Mouse (Mus musculus): ENCODE measurements at regions not wholly inside any gene's neighbourhood (a gene's known extent, or its start where the extent isn't known, plus 50 kb on each side); places are given as distances from the start of the nearest gene placed in this dataset.
A peak's percentile ranks its signal among the peaks of the same experiment; 100 is the strongest.

DNA sequence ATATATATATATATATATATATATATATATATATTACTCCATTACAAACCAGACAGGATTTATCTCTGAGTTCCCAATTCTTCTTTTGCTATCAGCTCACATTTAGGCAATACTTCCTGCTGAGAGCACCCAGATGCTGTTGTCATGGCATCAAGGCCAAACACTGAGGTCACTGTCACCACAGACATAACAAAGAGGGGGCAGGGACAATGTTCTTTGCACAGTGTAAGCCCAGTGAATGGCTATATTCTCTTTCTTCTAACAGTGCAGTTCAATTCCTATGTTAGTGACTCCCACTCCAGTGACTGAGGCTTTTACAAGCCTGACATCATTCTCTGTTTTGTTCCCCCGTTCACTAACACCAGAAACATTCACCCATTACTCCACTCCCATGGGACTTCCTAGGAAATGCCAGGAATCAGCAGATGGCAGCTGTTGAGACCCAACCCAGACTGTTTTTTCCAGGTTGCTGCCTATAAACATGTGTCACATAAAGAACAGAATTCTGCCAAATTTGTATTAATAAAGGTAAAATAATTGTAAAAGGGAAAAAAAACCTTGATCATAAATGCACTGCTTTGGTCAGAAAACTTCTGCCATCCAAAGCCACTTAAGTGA lies 289.5 kb downstream of the Slc22a22 start:
- Histone ChIP-seq H3K4me1 (no peaks in the 10 kb centered on the region), H3K4me2 (no peak overlapping the region), H3K9me3 (replicated peaks) (no peaks in the 10 kb centered on the region), H3K36me3 (no peaks in the 10 kb centered on the region), H3K9ac (no peak overlapping the region), H3K27ac (no peak overlapping the region), H3K4me3 (replicated peaks) (no peak overlapping the region), H3K27me3 (no peaks in the 10 kb centered on the region)
- ATAC-seq (replicated peaks; ENCODE audit: low FRiP score) = no peak
- WGBS = 31% methylated on average over 1 of the region's 1 CpGs

DNA sequence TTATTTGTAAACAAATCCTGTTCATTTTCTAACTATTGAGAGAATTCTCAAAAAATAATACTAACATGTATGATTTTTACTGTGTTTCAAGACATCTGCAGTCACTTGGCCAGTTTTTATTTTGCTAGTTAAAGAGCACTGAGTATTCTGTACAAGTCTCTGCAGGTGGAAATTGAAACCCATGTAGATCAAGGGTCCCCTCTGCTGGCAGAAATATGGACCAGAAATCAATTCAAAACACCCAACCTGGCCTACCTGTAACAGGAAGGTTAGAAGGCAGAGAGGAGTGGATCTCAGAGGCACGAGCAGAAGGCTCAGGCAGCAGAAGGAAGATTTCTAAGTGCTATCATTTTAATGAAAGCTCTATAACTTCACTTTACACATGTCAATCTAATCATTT lies 298.3 kb downstream of the Slc22a22 start:
- no peaks in the 10 kb centered on the region for H3K27me3 ChIP-seq
- no peak overlapping the region for H3K4me3 ChIP-seq (replicated peaks)
- H3K4me2 ChIP-seq = no peak overlapping the region
- ATAC-seq (replicated peaks; ENCODE audit: low FRiP score) = no peak
- H3K9me3 ChIP-seq (replicated peaks) = no peaks in the 10 kb centered on the region
- H3K27ac ChIP-seq = no peak overlapping the region
- no peaks in the 10 kb centered on the region for H3K4me1 ChIP-seq
- H3K9ac ChIP-seq = no peak overlapping the region
- 62% methylated on average over 1 of the region's 1 CpGs for WGBS
- no peaks in the 10 kb centered on the region for H3K36me3 ChIP-seq

DNA sequence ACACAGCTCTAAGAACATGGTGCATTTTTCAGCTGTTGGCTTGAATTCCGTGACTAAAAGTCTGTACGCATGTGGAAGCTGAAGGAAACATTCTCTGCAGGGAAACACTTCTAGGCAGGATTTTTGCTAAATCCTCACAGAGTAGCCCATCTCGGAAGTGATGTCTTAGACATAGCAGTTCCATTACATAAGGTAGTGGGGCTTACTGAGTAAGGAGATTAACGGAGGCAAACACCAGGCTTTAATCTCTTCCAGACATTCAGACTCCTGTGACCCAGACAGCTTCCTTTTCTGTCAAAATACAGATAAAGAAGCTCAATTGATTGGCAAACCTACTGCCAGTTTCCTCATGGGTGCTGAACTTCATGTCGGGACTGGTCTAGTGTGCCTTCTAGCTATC lies 304.7 kb downstream of the Slc22a22 start:
- H3K27me3 ChIP-seq = no peaks in the 10 kb centered on the region
- no peak overlapping the region for H3K4me2 ChIP-seq
- H3K4me1 ChIP-seq = no peaks in the 10 kb centered on the region
- H3K36me3 ChIP-seq = no peaks in the 10 kb centered on the region
- H3K4me3 ChIP-seq (replicated peaks) = no peak overlapping the region
- no peaks in the 10 kb centered on the region for H3K9me3 ChIP-seq (replicated peaks)
- no peak overlapping the region for H3K27ac ChIP-seq
- no peak overlapping the region for H3K9ac ChIP-seq
- WGBS = 59% methylated on average over 5 of the region's 5 CpGs
- ATAC-seq (replicated peaks; ENCODE audit: low FRiP score) = no peak

DNA sequence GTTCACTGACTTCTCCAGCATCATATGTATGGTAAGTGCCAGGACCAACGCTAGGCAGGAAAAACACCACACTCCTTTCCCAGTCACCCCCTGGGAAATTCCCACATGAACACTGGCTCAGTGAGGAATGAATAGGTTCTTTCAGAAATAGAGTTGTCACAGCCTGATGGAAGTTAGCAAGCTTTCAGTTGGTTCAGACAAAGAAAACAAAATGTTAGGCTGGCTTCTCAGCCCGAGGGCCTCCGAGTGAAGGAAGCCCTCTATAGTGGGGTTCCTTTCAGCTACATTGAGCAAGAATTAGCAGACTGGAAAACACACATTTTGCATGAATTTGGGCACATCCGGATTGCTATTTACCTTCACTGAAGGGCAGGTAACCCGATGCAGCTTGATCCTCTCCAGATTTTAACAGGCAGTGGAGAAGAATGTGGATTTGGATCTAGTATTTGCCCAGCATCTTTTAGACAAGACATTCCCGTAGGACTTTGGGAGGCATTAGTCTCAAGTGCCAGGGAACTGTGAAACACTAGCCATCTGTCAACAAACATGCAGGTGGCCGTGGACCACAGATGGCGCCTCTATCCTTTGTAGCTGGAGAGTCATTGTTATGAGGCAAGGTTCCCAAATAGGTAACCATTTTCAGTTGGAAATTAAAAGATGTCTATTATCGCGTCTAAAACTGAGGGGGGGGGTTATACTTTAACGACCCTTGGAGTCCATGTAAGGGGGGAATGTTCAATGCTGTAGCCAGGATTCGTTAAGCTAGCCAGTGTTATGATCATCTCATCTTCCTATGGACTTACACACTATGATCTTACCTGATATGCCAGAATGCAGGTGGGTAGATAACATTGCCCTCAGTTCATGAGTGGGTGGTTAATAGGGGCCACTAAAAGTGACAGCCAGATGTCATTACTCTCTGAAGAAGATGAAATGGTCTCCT lies 314.8 kb downstream of the Slc22a22 start:
- 45% methylated on average over 12 of the region's 12 CpGs for WGBS
- Histone ChIP-seq H3K4me1 (no peaks in the 10 kb centered on the region), H3K4me2 (no peak overlapping the region), H3K9me3 (replicated peaks) (no peaks in the 10 kb centered on the region), H3K27ac (no peak overlapping the region), H3K9ac (no peak overlapping the region), H3K36me3 (no peaks in the 10 kb centered on the region), H3K4me3 (replicated peaks) (no peak overlapping the region), H3K27me3 (no peaks in the 10 kb centered on the region)
- 0 out of 2 replicates have a peak, but pooled peaks have one; percentile 9 for ATAC-seq (replicated peaks; ENCODE audit: low FRiP score)

DNA sequence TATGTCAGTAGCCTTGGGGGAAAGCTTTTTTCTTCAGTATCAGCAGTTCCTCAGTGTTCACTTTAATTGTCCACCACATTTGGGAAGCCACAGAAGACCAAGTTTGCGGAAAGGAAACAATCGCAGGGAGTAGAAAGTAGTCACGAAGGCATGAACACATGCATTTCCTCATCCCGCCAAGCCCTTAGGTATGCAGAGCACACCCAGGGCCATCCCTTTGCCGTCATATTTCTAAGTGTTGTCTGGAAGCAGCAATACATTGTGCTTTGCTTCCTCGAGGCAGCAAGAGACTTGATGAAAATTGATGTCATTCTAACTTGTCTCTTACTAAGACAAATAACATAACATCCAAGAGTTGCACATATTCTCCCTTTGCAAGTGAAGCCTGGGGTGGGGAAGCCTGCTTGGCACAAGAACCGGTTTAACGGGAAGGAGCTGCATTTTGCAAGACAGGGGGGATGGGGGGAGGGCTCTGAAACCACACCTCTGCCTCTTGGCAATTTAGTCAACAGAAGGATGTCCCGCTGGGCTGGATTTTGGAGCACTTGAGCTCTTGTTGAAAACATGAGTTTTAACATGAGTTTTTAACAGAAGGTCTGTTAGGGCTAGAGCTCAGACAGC lies 337.2 kb downstream of the Slc22a22 start:
- WGBS = 35% methylated on average over 9 of the region's 9 CpGs
- Histone ChIP-seq H3K27me3 (no peaks in the 10 kb centered on the region), H3K4me2 (no peak overlapping the region), H3K27ac (no peak overlapping the region), H3K36me3 (no peaks in the 10 kb centered on the region), H3K9ac (no peak overlapping the region), H3K4me1 (no peaks in the 10 kb centered on the region), H3K9me3 (replicated peaks) (no peaks in the 10 kb centered on the region), H3K4me3 (replicated peaks) (no peak overlapping the region)
- no peak for ATAC-seq (replicated peaks; ENCODE audit: low FRiP score)

DNA sequence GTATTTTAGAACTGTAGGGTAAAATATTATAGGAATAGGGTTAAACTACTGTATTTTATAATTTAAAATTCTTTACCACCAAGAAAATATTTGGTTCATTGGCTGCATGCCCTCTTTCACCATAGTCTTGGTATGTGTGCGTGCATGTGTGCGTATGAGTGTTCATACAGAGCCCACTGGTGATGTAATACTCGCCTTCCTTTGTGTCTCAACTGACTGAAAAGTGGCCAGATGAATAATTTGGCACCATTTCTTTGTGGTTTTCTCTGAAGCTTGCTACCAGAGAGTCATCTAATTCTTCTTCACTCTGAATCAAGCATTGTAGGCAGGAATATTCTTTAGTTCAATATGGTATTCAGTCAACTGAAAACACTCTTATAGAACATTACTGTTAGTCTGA lies 372.7 kb downstream of the Slc22a22 start:
- 91% methylated on average over 3 of the region's 3 CpGs for WGBS
- Histone ChIP-seq H3K9ac (no peak overlapping the region), H3K4me2 (no peak overlapping the region), H3K27ac (no peak overlapping the region), H3K36me3 (no peaks in the 10 kb centered on the region), H3K27me3 (no peaks in the 10 kb centered on the region), H3K4me1 (no peaks in the 10 kb centered on the region), H3K4me3 (replicated peaks) (no peak overlapping the region), H3K9me3 (replicated peaks) (no peaks in the 10 kb centered on the region)
- ATAC-seq (replicated peaks; ENCODE audit: low FRiP score) = no peak

DNA sequence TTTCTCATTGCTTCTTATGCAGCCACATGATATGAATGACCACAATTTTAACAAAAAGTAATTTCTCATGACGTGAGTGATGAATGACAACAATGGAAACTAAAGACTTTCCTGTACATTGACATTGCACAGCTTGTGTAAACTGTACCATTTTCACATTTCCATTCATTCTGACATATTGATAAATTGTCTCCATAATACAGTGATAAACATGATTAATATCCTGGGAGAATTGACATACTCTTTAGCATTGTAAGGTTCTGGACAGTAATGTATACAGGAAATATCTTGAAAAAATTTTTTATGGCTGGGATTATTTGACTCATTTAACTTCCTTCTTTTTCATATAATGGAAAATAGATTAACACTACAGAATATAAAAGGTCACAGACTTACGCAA lies 380.1 kb downstream of the Slc22a22 start:
- H3K4me3 ChIP-seq (replicated peaks) = no peak overlapping the region
- H3K9me3 ChIP-seq (replicated peaks) = no peaks in the 10 kb centered on the region
- H3K27me3 ChIP-seq = no peaks in the 10 kb centered on the region
- 74% methylated on average over 2 of the region's 2 CpGs for WGBS
- no peak overlapping the region for H3K9ac ChIP-seq
- no peak overlapping the region for H3K27ac ChIP-seq
- H3K4me2 ChIP-seq = no peak overlapping the region
- no peaks in the 10 kb centered on the region for H3K36me3 ChIP-seq
- no peak for ATAC-seq (replicated peaks; ENCODE audit: low FRiP score)
- H3K4me1 ChIP-seq = no peaks in the 10 kb centered on the region

DNA sequence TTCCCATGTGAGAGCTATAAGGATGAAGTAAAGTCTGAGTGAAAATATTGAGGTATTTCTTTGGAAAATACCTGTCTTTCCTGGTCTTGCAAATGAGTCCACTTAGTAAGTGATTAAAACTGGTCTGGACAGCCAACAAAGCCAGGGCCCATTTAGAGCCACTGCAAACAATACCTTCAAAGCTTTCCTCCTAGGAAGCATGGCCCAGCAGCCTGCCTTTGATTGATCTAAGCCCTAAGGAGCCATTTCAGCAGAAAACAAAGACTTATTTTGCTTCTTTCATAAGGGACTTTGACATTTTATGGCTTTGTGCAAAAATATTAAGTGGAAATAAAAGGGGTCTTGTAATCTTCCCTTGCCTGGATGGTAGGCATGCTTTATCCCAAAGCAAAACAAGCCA lies 397.6 kb downstream of the Slc22a22 start:
- Histone ChIP-seq H3K9ac (no peak overlapping the region), H3K27ac (no peak overlapping the region), H3K4me3 (replicated peaks) (no peak overlapping the region), H3K27me3 (no peaks in the 10 kb centered on the region), H3K4me1 (no peaks in the 10 kb centered on the region), H3K36me3 (no peaks in the 10 kb centered on the region), H3K9me3 (replicated peaks) (no peaks in the 10 kb centered on the region), H3K4me2 (no peak overlapping the region)
- ATAC-seq (replicated peaks; ENCODE audit: low FRiP score) = no peak

DNA sequence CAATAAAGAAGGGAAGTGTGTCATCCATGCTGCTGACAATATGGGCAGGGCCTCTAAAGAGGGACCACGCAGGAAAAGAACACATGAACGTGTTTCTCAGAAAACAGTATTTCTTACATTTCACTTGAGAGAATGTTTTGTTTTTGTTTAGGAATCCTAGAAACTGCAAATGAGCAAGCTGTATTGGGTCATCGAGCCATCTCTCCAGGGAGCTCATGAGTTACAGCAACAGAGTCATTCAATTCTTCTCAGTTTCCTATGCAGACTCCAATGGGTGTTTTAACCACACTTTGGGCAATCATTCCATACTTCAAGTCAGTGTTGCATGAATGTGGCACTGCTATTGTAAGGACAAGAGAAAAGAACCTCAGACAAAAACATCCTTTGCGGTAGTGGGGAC lies 403.6 kb downstream of the Slc22a22 start:
- Histone ChIP-seq H3K4me1 (no peaks in the 10 kb centered on the region), H3K4me3 (replicated peaks) (no peak overlapping the region), H3K27ac (no peak overlapping the region), H3K36me3 (no peaks in the 10 kb centered on the region), H3K27me3 (no peaks in the 10 kb centered on the region), H3K9me3 (replicated peaks) (no peaks in the 10 kb centered on the region), H3K4me2 (no peak overlapping the region), H3K9ac (no peak overlapping the region)
- WGBS = 74% methylated on average over 4 of the region's 4 CpGs
- no peak for ATAC-seq (replicated peaks; ENCODE audit: low FRiP score)

DNA sequence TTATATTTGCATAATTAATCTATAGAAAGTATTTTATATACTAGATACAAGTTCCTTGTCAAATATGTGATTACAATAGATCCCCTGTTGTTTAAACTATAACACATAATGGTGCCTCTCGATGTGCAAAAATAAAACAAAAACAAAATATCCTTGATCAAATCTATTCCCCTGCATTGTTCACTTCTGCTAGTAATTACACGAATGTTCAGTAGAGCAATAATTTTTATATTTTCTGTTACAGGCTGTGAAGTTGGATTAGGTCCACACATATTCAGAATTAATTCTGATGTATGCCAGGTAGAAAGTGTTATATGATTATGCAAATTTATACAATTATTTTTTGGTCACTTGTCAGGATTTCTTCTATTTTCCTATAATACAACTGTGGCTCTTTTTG lies 415.9 kb downstream of the Slc22a22 start:
- no peak for ATAC-seq (replicated peaks; ENCODE audit: low FRiP score)

DNA sequence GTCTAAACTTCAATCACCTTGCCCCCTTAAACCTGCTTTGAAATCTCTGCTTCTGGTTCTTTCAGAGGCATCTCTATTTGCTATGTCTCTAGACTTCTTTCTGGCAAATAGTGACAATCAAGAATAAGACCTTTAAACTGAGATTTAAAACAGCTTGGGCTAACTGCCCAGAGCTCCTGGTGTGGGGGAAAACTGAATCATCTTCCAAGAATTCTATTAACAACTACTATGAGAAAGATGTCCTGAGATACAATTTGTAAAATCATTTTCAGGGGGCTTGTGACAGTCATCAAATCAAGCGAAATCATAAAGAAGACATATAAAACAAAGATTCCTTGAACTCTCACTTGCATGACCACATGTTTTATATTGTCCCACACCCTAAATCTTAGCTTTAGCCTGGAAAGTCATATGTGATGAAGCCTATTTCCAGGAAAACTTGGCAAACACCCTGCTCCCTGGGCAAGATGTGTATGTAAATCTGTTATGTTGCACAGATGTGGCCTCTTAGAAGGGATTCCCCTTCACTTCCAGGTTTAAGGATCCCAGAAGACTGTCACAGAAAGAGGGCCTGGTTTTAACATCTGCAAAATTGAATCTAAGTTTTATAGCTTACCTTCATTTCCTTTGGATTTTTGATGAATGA lies 417.8 kb downstream of the Slc22a22 start:
- H3K9me3 ChIP-seq (replicated peaks) = no peaks in the 10 kb centered on the region
- H3K4me2 ChIP-seq = no peak overlapping the region
- 94% methylated on average over 1 of the region's 1 CpGs for WGBS
- no peaks in the 10 kb centered on the region for H3K27me3 ChIP-seq
- no peak overlapping the region for H3K9ac ChIP-seq
- no peaks in the 10 kb centered on the region for H3K36me3 ChIP-seq
- no peak overlapping the region for H3K4me3 ChIP-seq (replicated peaks)
- H3K4me1 ChIP-seq = no peaks in the 10 kb centered on the region
- ATAC-seq (replicated peaks; ENCODE audit: low FRiP score) = no peak
- H3K27ac ChIP-seq = no peak overlapping the region

More for the DNA sequence above, 415.9 kb downstream of the Slc22a22 start:
- H3K4me2 ChIP-seq = no peak overlapping the region
- H3K27me3 ChIP-seq = no peaks in the 10 kb centered on the region
- H3K4me1 ChIP-seq = no peaks in the 10 kb centered on the region
- H3K36me3 ChIP-seq = no peaks in the 10 kb centered on the region
- no peak overlapping the region for H3K27ac ChIP-seq
- H3K9me3 ChIP-seq (replicated peaks) = no peaks in the 10 kb centered on the region
- 89% methylated on average over 2 of the region's 2 CpGs for WGBS
- no peak overlapping the region for H3K9ac ChIP-seq
- no peak overlapping the region for H3K4me3 ChIP-seq (replicated peaks)

DNA sequence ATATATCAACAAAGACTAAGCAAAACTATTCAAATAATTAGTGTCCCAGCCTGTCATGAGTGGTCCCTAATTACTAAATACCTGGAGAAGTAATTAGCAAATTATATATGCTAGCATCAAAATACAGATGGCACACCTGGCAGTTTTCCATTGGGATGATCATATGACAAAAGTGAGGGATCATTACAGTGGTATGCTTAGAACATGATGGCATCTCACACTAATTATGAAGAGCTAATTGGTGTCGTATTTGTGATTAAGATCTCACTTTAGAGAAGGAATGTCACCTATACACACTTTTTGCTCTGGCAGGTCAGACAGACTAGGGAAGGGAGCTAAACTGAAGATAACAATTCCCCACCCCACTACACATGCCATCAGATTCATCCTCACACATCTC lies 425.1 kb downstream of the Slc22a22 start:
- H3K4me2 ChIP-seq = no peak overlapping the region
- ATAC-seq (replicated peaks; ENCODE audit: low FRiP score) = no peak
- no peak overlapping the region for H3K9ac ChIP-seq
- no peak overlapping the region for H3K27ac ChIP-seq
- WGBS = 94% methylated on average over 1 of the region's 1 CpGs
- no peaks in the 10 kb centered on the region for H3K9me3 ChIP-seq (replicated peaks)
- H3K4me3 ChIP-seq (replicated peaks) = no peak overlapping the region
- H3K4me1 ChIP-seq = no peaks in the 10 kb centered on the region
- H3K36me3 ChIP-seq = no peaks in the 10 kb centered on the region
- H3K27me3 ChIP-seq = no peaks in the 10 kb centered on the region

Measured in kidney, embryonic 15.5 days (tissue).